Mouse (Mus musculus): ENCODE measurements around the gene 4930415O20Rik.
A peak's percentile ranks its signal among the peaks of the same experiment; 100 is the strongest.

Gene 4930415O20Rik

GRCm38 (mm10) chr15:98629464-98629863 lies 58.7 kb downstream of the 4930415O20Rik start:
- no peak for DNase-seq (ENCODE audit: low spot score in 2 of 2)

DNA sequence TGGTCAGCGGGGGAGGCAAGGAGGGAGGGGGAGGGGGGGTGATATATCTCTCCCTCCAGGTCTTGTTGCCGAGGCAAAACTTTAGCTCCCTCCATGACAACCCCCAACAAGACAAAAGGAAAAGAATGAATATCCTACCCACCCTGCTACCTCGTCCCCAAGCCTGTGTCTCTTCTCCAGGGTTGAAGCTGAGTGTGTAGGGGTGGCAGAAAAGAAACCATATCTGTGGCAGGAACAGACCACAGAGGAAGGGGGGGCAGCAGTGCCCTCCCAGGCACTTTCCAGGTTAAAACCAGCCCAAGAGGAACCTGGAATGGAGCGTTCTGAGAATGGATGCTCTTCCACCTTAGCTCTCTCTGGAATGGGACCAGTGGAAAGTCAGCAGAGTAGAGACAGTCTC lies 59.7 kb downstream of the 4930415O20Rik start, which contains the start of gene Cacnb3:
Cacnb3 (plus strand) TSS at position 301 of the 400 bp plus-strand sequence.
- DNase-seq (ENCODE audit: low spot score in 2 of 2), result no peak

- peak; percentile 32 to 53 for DNase-seq (ENCODE audit: low spot score in 2 of 2)
Observed at GRCm38 (mm10) chr15:98631493-98631892, 60.7 kb downstream of the 4930415O20Rik start.

DNA sequence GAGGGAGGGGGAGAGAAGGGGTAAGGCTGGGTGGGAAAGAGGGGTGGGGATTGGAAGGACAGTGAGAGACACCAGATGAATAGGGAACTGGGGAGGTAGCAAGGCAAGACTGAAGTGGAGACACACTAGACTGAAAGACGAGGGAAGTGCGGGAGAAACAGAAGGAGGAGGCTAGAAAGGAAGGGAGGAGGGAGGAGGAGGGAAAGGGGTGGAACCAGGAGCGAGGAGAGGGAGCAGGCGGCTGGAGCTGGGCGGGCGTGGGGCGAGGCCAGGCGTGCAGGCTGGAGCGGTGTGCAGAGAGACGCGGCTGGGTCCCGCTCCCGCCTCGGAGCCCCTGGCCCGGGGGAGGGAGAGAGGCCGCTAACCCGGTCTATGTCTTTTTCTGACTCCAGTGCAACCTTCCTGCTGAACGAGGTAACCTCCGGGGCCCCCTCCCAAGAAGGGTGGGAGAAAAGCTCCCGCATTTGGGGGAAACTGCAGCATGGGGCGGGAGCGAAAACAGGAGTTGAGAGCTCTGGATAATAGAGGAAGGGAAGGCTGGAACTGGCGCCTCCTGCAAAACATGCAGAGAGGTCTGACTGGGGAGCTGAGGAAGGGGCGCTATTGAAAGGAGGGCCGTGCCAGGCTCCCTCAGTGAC lies 61.4 kb downstream of the 4930415O20Rik start:
- peak; percentile 50 to 74 for DNase-seq (ENCODE audit: low spot score in 2 of 2)

DNA sequence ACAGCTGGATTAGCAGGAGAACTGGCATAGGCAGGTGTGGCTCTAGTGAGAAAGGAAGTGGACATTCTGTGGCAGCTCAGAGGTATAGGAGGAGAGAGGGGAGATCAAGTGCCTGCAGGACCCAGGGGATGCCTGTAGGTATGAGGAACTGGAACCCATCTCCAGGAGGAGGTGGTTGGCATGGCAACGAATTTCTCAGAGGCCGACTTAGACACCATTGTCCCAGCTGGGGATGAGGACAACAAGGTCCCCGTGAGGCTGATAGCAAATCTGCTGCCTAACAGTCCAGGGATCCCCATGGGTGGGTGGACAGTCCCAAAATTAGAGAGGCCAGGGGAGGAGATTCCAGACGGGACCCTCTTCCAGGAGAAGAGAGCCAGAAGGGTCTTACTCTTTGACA lies 62.1 kb downstream of the 4930415O20Rik start:
- no peak for DNase-seq (ENCODE audit: low spot score in 2 of 2)

- no peak for DNase-seq (ENCODE audit: low spot score in 2 of 2)
Observed at GRCm38 (mm10) chr15:98633822-98634470, 63.1 kb downstream of the 4930415O20Rik start.

- peak; percentile 72 to 78 for DNase-seq (ENCODE audit: low spot score in 2 of 2)
Observed at GRCm38 (mm10) chr15:98634541-98635081, 63.8 kb downstream of the 4930415O20Rik start.

DNA sequence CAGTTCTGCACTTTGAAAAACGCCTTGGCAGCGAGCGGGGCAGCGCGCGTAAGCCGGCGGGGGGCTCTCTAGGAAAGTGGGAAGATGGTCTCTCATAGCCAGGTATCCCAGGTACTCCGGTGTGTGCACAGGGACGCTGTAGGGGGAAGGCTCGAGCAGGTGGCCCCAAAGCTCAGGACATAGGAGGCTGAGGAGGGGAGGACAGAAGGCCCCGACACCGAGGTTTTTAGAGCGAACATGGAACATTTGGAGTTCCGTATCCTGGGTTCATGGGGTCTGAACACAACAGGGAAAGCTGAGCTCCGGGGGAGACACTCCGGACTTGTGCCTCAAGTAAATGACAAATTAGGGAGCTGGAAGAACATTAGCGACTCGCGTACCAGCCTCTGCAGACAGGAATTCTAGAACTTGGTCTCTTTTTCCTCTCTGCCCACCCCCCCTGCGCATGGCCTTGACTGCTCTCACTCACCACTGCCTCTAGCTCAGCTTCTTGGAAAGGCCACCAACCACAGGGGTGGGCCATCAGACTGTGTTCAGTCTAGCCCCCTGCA lies 64.6 kb downstream of the 4930415O20Rik start:
- DNase-seq (ENCODE audit: low spot score in 2 of 2), result no peak

DNA sequence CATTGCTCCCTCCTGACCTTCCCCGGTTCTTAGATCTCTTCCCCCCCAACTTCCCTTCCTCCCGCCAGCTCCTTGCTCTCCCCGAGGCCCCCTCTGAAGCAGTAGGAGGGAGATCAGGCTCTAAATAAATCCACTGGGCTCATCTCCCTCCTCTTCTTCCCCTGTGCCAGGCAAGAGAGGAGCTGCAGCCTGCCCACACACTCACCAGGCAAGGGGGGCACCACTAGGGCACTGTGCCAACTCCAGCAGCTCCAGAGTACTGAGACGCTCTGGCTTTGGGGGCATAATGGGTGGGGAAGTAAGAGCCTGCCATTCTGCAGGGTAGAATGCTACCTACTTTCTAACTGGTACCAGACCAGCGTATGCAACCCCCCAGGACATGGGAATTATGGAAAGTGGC lies 65.7 kb downstream of the 4930415O20Rik start:
- no peak for DNase-seq (ENCODE audit: low spot score in 2 of 2)

- no peak for DNase-seq (ENCODE audit: low spot score in 2 of 2)
Observed at GRCm38 (mm10) chr15:98637155-98637554, 66.4 kb downstream of the 4930415O20Rik start.
